Mouse (Mus musculus) heart, embryonic 10.5 days (tissue): ENCODE data around the gene Myh7. TPM values are rescaled to one million over a fixed set of nuclear protein-coding genes. Genes with fewer than 3 reads are reported as not detected.
"Not testable (repeated sequence)": the region's sequence is repeated elsewhere in the genome, so short reads cannot be mapped to it uniquely, and the experiment has no call there.

Experiments
- DNase-seq: peaks from one replicate; pipeline ENCODE4 v3.0.0-alpha.2; 2017; ENCODE audit warnings: low spot score
- H3K27ac ChIP-seq: fragments of 300-500 bp; sonication (generic); 2 replicates; pipeline ENCODE4 v1.5.1; 2016; ENCODE audit warnings: mild to moderate bottlenecking
- H3K27me3 ChIP-seq: fragments of 300-500 bp; sonication (generic); 2 replicates; pipeline ENCODE4 v1.6.1; 2016; ENCODE audit warnings: mild to moderate bottlenecking; ENCODE audit not compliant: poor library complexity, insufficient read depth, severe bottlenecking
- H3K36me3 ChIP-seq: fragments of 300-500 bp; sonication (generic); 2 replicates; pipeline ENCODE4 v1.6.1; 2016; ENCODE audit warnings: mild to moderate bottlenecking, moderate library complexity
- H3K4me1 ChIP-seq: fragments of 300-500 bp; sonication (generic); 2 replicates; pipeline ENCODE4 v1.6.1; 2016; ENCODE audit warnings: mild to moderate bottlenecking
- H3K4me3 ChIP-seq: fragments of 300-500 bp; sonication (generic); 2 replicates; pipeline ENCODE4 v1.5.1; 2016; ENCODE audit warnings: mild to moderate bottlenecking, moderate library complexity
- H3K9me3 ChIP-seq: fragments of 300-500 bp; sonication (generic); 2 replicates; pipeline ENCODE4 v1.6.1; 2016; ENCODE audit warnings: mild to moderate bottlenecking, moderate library complexity
- WGBS: fragments of 180-500 bp; shearing (Covaris S2); methylation state at CpG from one replicate; pipeline ENCODE4 v1.1.7; 2016; 5-methylcytosine and 5-hydroxymethylcytosine counted together
- polyA plus RNA-seq: library from polyadenylated mRNA; unstranded; fragments of >200 nt; fragmentation: Nextera tagmentation; extraction: Ambion mirVana; gene quantifications from 2 replicates; pipeline ENCODE4 v1.2.1, GENCODE M21; 2016

The Myh7 gene
- polyA plus RNA-seq, 1 experiment from 2014 or later, result 2,022 TPM

DNA sequence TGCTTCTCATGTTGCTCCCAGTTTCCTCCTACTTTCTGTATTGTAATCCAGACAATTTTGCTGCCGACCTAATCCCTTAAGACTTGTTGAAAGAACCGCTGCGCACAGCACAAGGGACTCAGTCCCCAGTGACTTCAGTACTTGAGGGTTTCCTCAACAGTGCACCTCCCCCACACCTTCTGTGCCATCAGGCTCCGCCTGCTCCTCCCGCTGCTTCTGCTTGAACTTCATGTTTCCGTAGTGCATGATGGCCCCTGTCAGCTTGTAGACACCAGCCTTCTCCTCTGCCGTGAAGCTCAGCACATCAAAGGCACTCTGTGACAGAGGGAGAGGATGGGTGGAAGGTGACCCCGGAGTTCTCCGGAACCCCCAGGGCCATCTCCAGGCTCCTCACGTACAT, 33.7 kb downstream of the Myh7 start:
- no peak for DNase-seq
- no peaks in the 10 kb centered on the region for H3K9me3 ChIP-seq
- peak overlapping the region; percentile 82 for H3K27ac ChIP-seq
- H3K36me3 ChIP-seq, result peaks cover 82% of the 10 kb centered on the region
- H3K27me3 ChIP-seq, result no peaks in the 10 kb centered on the region
- peaks cover 44% of the 10 kb centered on the region for H3K4me1 ChIP-seq
- H3K4me3 ChIP-seq, result peak overlapping the region; percentile 64
- WGBS, result 49% methylated on average over 10 of the region's 10 CpGs

DNA sequence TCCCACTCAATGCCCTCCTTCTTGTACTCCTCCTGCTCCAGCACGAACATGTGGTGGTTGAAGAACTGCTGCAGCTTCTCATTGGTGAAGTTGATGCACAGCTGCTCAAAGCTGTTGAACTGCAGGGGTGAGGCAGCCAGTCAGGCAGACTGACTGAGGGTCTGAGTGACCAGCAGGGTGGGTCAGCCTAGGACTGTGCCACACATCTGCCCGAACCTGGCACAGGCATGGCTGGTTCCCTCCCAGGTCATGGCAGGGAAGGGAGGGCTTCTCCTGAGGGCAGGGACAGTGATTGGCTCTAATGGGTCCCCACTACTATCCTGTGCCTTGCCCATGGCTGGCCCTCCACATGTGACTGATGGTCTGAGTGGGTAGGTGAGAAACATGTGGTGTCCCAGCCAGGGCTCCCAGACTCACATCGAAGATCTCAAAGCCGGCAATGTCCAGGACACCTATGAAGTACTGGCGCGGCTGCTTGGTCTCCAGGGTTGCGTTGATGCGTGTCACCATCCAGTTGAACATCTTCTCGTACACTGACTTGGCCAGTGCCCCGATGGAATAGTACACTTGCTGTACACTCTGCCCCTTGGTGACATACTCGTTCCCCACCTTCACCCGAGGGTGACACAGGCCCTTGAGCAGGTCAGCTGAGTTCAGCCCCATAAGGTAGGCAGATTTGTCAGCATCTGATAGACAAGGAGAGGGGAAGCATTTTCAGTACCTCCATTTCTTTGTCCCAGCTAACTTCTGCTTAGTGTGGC, 34.4 kb downstream of the Myh7 start:
- H3K9me3 ChIP-seq, DNase-seq, H3K27me3 ChIP-seq: not testable (repeated sequence)
- Histone ChIP-seq H3K4me1 (peaks cover 44% of the 10 kb centered on the region), H3K4me3 (peak overlapping the region; percentile 64), H3K27ac (peak overlapping the region; percentile 82), H3K36me3 (peaks cover 87% of the 10 kb centered on the region)
- 79% methylated on average over 12 of the region's 12 CpGs for WGBS

DNA sequence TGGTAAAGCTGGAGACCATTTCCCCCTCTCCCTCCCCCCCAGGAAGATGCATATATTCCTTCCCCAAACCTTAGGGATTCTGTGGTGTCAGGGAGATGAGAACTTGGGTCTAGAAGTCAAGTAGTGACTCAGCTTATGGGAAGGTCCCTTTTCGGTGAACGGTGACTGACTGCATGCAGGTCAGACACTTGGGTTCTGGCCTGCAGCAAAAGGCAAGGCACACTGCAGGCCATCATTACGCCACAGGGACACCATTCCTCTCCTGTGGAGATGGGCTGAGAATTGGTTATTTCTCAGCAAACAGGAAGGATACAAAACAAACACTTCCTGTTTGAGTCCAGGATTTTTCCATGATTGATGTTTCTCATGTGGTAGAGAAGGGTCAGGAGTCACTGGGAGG, 35.2 kb downstream of the Myh7 start:
- H3K27me3 ChIP-seq, result no peaks in the 10 kb centered on the region
- H3K4me3 ChIP-seq, result peak overlapping the region; percentile 64
- peaks cover 44% of the 10 kb centered on the region for H3K4me1 ChIP-seq
- DNase-seq, result no peak
- no peaks in the 10 kb centered on the region for H3K9me3 ChIP-seq
- peaks cover 90% of the 10 kb centered on the region for H3K36me3 ChIP-seq
- no peak overlapping the region for H3K27ac ChIP-seq
- WGBS, result 75% methylated on average over 3 of the region's 3 CpGs

DNA sequence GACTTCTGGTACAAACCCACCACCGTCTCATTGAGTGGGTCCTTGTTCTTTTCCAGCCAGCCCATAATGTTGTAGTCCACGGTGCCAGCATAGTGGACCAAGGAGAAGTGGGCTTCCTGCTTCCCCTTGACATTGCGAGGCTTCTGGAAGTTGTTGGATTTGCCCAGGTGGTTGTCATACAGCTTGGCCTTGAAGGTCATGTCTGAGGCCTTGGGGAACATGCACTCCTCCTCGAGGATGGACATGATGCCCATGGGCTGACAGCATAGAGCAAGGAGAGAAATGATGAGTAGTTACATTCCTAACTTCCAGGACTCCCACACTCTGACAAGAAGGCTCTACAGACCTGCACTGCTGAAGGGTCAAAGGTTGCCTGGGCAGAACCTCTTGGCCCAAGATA, 35.9 kb downstream of the Myh7 start:
- H3K27ac ChIP-seq, result peak overlapping the region; percentile 13

DNA sequence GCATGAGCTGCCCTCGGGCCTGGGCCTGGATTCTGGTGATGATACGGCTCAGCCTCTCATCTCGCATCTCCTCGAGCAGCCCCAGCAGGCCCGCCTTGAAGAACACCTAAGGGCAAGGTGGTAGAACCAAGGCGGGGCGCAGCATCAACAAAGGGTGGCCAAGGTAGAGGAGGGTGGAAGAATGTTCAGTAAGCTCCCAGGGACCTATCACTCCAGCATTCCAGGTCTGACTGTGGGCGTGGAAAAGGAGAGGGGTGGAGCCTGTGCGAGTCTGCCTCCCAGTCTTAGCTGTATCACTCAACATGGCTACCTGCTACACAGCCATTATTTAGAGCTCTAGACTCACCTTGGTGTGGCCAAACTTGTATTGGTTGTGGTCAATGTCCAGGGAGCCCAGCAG, 37.9 kb downstream of the Myh7 start:
- peak overlapping the region; percentile 29; the same call in 1 of the 2 replicates for H3K4me3 ChIP-seq
- no peaks in the 10 kb centered on the region for H3K9me3 ChIP-seq
- peaks cover 92% of the 10 kb centered on the region for H3K36me3 ChIP-seq
- no peaks in the 10 kb centered on the region for H3K27me3 ChIP-seq
- peaks cover 31% of the 10 kb centered on the region for H3K4me1 ChIP-seq
- 72% methylated on average over 9 of the region's 9 CpGs for WGBS
- DNase-seq, result no peak
- H3K27ac ChIP-seq, result no peak overlapping the region

More for the DNA sequence above, 35.9 kb downstream of the Myh7 start:
- Histone ChIP-seq H3K4me1 (peaks cover 44% of the 10 kb centered on the region), H3K9me3 (no peaks in the 10 kb centered on the region), H3K27me3 (no peaks in the 10 kb centered on the region), H3K36me3 (peaks cover 90% of the 10 kb centered on the region), H3K4me3 (peak overlapping the region; percentile 64)
- 69% methylated on average over 4 of the region's 4 CpGs for WGBS
- DNase-seq, result no peak

DNA sequence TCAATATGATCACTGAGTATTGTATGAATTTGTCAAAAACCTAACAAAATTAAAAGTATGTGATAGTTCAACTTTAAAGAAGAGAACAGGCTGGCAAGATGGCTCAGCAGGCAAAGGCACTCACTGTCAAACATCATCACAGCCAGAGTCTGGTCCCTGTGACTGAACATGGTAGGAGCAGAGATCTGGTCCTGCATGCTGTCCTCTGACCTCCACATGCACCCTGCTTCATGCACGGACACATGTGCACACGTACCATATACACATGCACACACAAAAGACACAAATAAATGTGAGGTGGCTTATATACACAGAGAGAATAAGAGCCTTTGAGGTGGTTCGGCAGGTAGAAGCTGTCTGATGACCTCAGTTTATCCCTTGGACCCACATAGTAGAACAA, 38.9 kb downstream of the Myh7 start:
- H3K4me1 ChIP-seq, result peaks cover 21% of the 10 kb centered on the region
- no peaks in the 10 kb centered on the region for H3K9me3 ChIP-seq
- H3K4me3 ChIP-seq, result no peak overlapping the region
- H3K27me3 ChIP-seq, result no peaks in the 10 kb centered on the region
- no peak overlapping the region for H3K27ac ChIP-seq
- DNase-seq, result no peak
- 70% methylated on average over 3 of the region's 3 CpGs for WGBS
- peaks cover 88% of the 10 kb centered on the region for H3K36me3 ChIP-seq

DNA sequence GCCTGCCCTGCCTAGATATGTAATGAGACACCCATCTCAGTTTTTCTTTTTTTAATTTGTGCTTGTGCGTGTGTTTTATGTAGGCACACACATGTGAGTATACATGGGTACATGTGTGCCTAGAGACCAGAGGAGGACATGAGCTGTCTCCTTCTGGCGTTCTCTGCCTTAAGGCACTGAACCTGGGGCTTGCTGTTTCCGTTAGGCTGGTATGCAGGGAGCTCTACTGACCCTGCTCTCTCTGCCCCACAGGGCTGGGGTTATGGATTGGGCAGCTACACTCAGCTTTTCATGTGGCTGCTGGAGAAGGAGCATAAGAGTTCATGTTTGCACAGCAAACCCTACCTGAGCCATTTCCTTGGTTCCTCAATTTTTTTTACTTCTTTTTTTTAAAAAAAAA, 40.0 kb downstream of the Myh7 start:
- no peak for DNase-seq
- peaks cover 88% of the 10 kb centered on the region for H3K36me3 ChIP-seq
- peaks cover 13% of the 10 kb centered on the region; the same call in 1 of the 2 replicates for H3K4me1 ChIP-seq
- 72% methylated on average over 3 of the region's 3 CpGs for WGBS
- H3K4me3 ChIP-seq, result no peak overlapping the region
- no peaks in the 10 kb centered on the region for H3K27me3 ChIP-seq
- H3K27ac ChIP-seq, result no peak overlapping the region
- no peaks in the 10 kb centered on the region for H3K9me3 ChIP-seq

DNA sequence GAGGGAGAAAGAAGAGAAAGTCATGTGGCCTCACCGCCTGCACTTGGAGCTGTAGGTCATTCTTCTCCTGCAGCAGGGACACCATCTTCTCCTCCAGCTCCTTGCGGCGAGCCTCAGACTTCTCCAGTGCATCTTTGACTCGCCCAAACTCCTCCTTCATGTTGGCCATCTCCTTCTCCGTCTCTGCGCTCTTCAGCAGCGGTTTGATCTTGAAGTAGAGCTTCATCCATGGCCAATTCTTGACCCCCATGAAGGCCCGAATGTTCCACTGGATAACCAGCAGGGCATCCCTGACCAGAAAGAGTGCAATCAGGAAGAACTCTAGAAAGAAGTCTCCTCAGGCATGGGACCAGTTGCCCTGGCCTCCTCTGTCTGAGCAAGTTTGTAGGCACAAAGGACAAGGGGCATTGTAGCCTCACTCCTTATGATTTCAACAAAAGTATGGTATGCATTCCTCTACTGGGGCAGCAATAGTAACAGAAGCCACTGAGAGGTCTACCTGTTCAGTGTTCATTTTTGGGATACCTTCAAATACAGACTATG, 40.7 kb downstream of the Myh7 start:
- Histone ChIP-seq H3K27me3 (no peaks in the 10 kb centered on the region), H3K4me3 (no peak overlapping the region), H3K27ac (no peak overlapping the region), H3K36me3 (peaks cover 88% of the 10 kb centered on the region), H3K9me3 (no peaks in the 10 kb centered on the region), H3K4me1 (peaks cover 14% of the 10 kb centered on the region)
- 85% methylated on average over 8 of the region's 8 CpGs for WGBS
- no peak for DNase-seq

DNA sequence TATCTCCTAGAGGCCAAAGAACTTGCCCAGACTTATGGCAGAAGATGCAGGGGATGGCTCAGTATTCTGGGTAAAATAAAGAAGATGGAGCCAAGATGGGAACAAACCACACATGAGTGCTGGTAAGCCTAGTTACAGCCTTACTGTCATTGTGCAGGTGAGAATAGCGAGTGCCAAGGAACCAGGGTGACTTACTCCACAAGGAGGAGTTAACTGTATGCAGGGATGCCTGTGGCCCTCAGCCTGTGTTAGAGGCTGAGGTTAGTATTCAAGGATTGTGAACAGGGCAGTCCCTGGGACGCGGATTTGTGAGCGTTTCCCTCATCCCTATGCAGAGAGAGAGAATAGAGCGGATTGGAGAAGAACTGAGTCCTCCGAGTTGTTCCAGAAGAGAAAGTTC, 42.8 kb downstream of the Myh7 start:
- WGBS, result 78% methylated on average over 6 of the region's 6 CpGs
- DNase-seq, result no peak
- H3K27ac ChIP-seq, result no peak overlapping the region
- H3K36me3 ChIP-seq, result peaks cover 87% of the 10 kb centered on the region
- no peaks in the 10 kb centered on the region for H3K9me3 ChIP-seq
- H3K4me3 ChIP-seq, result no peak overlapping the region
- peaks cover 14% of the 10 kb centered on the region; the same call in 1 of the 2 replicates for H3K4me1 ChIP-seq
- H3K27me3 ChIP-seq, result no peaks in the 10 kb centered on the region

DNA sequence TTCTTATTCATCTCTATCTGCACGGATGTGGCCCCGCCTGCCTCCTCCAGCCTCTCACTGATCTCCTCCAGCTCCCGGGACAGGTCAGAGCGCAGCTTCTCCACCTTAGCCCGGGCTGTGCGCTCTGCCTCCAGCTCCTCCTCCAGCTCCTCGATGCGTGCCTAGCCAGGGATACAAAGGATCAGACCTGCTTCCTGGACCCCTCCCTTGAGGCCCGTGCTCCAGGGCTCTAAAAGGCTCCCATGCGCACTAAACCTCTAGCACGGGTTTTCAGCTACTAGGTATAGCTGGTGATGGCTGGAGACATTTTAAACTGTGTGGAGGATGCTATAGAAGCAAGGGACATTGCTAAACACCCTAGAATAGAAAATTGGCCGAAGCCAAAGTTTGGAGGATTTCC, 43.9 kb downstream of the Myh7 start:
- WGBS, result 52% methylated on average over 12 of the region's 12 CpGs
- no peaks in the 10 kb centered on the region for H3K9me3 ChIP-seq
- H3K4me1 ChIP-seq, result peaks cover 14% of the 10 kb centered on the region; the same call in 1 of the 2 replicates
- DNase-seq, result no peak
- no peak overlapping the region for H3K4me3 ChIP-seq
- no peak overlapping the region for H3K27ac ChIP-seq
- peaks cover 88% of the 10 kb centered on the region for H3K36me3 ChIP-seq
- no peaks in the 10 kb centered on the region for H3K27me3 ChIP-seq

DNA sequence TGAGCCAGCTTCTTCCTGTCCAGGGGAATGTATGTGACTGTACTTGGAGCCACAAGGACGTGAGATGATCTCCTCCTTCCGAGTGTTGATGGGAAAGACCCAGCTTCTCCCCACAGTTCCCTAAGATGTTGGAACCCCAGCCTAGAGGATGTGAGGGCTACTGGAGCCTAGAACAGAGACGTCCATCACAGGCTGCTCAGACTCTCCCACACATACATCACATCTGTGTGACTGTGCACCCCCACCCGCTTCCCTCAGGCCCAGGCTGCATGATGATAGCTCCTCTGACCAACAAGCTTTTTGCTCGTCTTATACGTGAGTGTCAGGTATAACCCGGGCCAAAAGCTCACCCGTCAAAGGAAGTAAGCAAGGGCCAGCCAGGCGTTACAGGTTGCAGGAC, 45.6 kb downstream of the Myh7 start:
- Histone ChIP-seq H3K27me3 (no peaks in the 10 kb centered on the region), H3K36me3 (peaks cover 93% of the 10 kb centered on the region), H3K9me3 (no peaks in the 10 kb centered on the region), H3K4me3 (no peak overlapping the region), H3K4me1 (peaks cover 14% of the 10 kb centered on the region; the same call in 1 of the 2 replicates), H3K27ac (no peak overlapping the region)
- 70% methylated on average over 9 of the region's 9 CpGs for WGBS
- DNase-seq, result no peak

DNA sequence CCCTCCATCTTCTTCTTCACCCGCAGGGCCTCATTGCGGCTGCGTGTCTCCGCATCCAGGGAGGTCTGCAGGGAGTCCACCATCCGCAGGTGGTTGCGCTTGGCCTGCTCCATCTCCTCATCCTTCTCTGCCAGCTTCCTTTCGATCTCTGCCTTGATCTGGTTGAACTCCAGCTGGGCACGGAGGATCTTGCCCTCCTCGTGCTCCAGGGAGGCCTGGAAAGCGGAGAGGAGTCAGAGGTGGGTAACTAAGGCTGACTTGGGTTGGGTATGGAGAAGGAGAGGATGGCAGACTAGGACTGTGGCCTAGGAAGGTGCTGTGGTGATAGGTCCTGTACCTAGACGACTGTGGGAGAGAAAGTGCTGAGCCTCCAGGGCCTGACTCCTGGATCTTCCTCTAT, 47.4 kb downstream of the Myh7 start:
- 82% methylated on average over 11 of the region's 11 CpGs for WGBS
- not testable (repeated sequence) for H3K27me3 ChIP-seq, H3K27ac ChIP-seq, DNase-seq, H3K4me3 ChIP-seq, H3K9me3 ChIP-seq
- peaks cover 93% of the 10 kb centered on the region for H3K36me3 ChIP-seq
- H3K4me1 ChIP-seq, result peaks cover 14% of the 10 kb centered on the region; the same call in 1 of the 2 replicates

DNA sequence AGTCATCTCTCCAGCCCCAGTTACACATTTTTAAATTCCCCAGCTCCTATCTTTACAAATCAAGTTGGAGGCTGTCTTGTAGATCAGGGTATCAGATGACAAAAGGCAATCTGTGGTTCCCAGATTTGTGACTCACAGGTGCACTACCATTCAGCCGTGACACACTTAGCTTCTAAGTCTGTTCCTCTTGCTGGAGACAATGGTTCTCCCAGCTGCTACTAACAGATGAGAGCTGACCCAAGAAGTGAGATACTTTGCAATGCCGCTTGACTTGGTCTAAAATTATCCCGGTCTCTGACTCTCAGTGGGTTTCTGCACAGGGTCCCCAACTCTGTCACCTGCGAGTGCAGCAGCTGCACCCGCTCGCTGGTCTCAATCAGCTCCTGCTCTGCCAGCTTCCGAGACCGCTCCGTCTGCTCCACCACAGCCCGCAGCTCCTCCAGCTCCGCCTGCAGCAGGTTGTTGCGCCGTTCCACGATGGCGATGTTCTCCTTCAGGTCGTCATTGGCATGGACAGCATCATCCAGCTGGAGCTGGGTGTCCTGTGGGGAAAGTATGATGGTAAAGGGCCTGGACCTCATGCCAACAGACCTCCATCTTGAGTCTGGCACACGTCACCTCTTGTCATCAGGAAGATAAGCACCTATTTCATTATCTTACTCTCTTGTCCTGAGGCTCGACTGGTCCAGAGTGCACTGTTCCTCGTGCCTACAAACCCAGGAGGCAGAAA, 48.3 kb downstream of the Myh7 start:
- Histone ChIP-seq H3K27me3 (no peaks in the 10 kb centered on the region), H3K4me3 (no peak overlapping the region), H3K4me1 (peaks cover 14% of the 10 kb centered on the region; the same call in 1 of the 2 replicates), H3K9me3 (no peaks in the 10 kb centered on the region), H3K27ac (no peak overlapping the region), H3K36me3 (peaks cover 95% of the 10 kb centered on the region)
- no peak for DNase-seq
- WGBS, result 48% methylated on average over 19 of the region's 19 CpGs
